Mouse (Mus musculus) lung, embryonic 15.5 days (tissue): ENCODE measurements around the gene Keap1. TPM values are rescaled to one million over a fixed set of nuclear protein-coding genes. Genes with fewer than 3 reads are reported as not detected.

ENCODE experiments used
- ATAC-seq: fragments of 200-750 bp; cut with Nextera tagmentation; 2 replicates; pipeline ENCODE4 v1.8.0; 2017; ENCODE audit warnings: moderate number of reproducible peaks, borderline replicate concordance; ENCODE audit not compliant: low FRiP score, low TSS enrichment; ENCODE audit errors: extremely low read depth
- H3K27ac ChIP-seq: fragments of 300-500 bp; sonication (generic); 2 replicates; pipeline ENCODE4 v1.5.1; 2015; ENCODE audit warnings: moderate library complexity, mild to moderate bottlenecking, inconsistent platforms
- H3K27me3 ChIP-seq: fragments of 300-500 bp; sonication (generic); 2 replicates; pipeline ENCODE4 v1.6.1; 2015; ENCODE audit warnings: inconsistent platforms
- H3K36me3 ChIP-seq: fragments of 300-500 bp; sonication (generic); 2 replicates; pipeline ENCODE4 v1.6.1; 2015; ENCODE audit warnings: inconsistent platforms
- H3K4me1 ChIP-seq: fragments of 300-500 bp; sonication (generic); 2 replicates; pipeline ENCODE4 v1.6.1; 2015; ENCODE audit warnings: inconsistent platforms
- H3K4me2 ChIP-seq: fragments of 300-500 bp; sonication (generic); 2 replicates; pipeline ENCODE4 v1.6.1; 2015; ENCODE audit warnings: inconsistent platforms, mild to moderate bottlenecking, moderate library complexity
- H3K4me3 ChIP-seq: fragments of 300-500 bp; sonication (generic); 2 replicates; pipeline ENCODE4 v1.5.1; 2015; ENCODE audit warnings: mild to moderate bottlenecking, inconsistent platforms
- H3K9ac ChIP-seq: fragments of 300-500 bp; sonication (generic); 2 replicates; pipeline ENCODE4 v1.6.1; 2015; ENCODE audit warnings: inconsistent platforms
- H3K9me3 ChIP-seq: fragments of 300-500 bp; sonication (generic); 2 replicates; pipeline ENCODE4 v1.6.1; 2016; ENCODE audit warnings: inconsistent platforms
- WGBS: fragments of 180-500 bp; shearing (Covaris S2); methylation state at CpG from one replicate; pipeline ENCODE4 v1.1.7; 2015; 5-methylcytosine and 5-hydroxymethylcytosine counted together
- polyA plus RNA-seq: library from polyadenylated mRNA; unstranded; fragments of >200 nt; fragmentation: Nextera tagmentation; extraction: Ambion mirVana; gene quantifications from 2 replicates; pipeline ENCODE4 v1.2.1, GENCODE M21; 2015

Gene Keap1
- 65.5 and 68.3 TPM in 2 replicates for polyA plus RNA-seq

GRCm38 (mm10) chr9:21238733-21239464, at the start of gene Keap1:
TSS of gene Keap1 (minus strand) at chr9:21239361.
- peak within 1 kb of the TSS; percentile 86 for H3K27ac ChIP-seq
- no peaks in the 10 kb centered on the region for H3K9me3 ChIP-seq
- H3K4me3 ChIP-seq: peak within 1 kb of the TSS; percentile 78
- 0% methylated on average over 84 of the region's 90 CpGs for whole genome bisulfite sequencing
- H3K4me2 ChIP-seq: peak within 1 kb of the TSS; percentile 60
- H3K9ac ChIP-seq: peak within 1 kb of the TSS; percentile 94
- ATAC-seq: peak; percentile 84
- H3K4me1 ChIP-seq: peaks cover 20% of the 10 kb centered on the region
- H3K36me3 ChIP-seq: peaks cover 16% of the 10 kb centered on the region
- peaks cover 25% of the 10 kb centered on the region for H3K27me3 ChIP-seq

DNA sequence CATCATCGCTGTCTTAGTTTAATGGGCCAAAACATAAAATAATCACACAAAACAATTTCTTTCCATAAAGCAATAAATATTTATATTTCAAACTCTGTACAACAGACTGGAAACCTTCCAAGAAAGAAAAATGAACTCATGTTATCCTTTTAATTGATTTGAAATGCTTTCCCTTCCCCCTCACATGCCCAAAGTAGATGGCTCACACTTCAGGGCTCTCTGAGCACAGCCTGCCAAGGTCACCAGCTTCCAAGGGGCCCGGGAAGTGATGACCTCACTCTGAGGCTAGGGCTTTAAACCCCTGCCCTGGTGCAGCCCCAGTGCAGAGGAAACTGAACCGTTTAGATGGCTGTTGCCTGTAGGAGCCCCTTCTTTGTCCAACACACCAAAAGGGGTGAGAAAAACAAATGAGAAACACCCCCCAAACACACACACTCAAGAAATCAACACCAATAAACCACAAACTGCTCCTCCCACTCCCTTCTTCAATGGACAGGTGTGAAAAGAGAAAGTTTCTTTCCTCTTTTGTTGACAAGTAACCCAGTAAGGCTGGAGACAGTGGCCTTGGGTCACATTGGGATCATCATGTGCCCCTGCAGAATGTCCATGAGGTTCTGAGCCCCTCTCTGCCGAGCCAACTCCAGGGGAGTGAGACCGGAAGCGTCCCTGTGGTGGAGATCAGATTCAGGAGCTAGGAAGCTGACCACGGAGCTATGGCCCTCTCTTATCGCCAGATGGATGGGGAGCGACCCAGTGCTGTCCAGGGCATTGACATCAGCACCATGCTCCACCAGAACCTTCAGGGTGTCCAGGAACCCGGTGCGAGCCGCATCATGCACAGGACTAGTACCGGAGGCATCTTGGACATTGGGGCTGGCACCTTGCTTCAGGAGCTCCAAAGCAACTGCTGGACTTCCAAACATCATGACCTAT, 49.5 kb upstream of the Keap1 start:
- 74% methylated on average over 13 of the region's 13 CpGs for WGBS
- ATAC-seq: no peak
- Histone ChIP-seq H3K9me3 (no peaks in the 10 kb centered on the region), H3K27ac (peak overlapping the region; percentile 80), H3K27me3 (no peaks in the 10 kb centered on the region), H3K4me3 (peak overlapping the region; percentile 67), H3K9ac (peak overlapping the region; percentile 22; the same call in 1 of the 2 replicates), H3K4me2 (peak overlapping the region; percentile 76), H3K4me1 (peaks cover 29% of the 10 kb centered on the region), H3K36me3 (peaks cover 10% of the 10 kb centered on the region)

DNA sequence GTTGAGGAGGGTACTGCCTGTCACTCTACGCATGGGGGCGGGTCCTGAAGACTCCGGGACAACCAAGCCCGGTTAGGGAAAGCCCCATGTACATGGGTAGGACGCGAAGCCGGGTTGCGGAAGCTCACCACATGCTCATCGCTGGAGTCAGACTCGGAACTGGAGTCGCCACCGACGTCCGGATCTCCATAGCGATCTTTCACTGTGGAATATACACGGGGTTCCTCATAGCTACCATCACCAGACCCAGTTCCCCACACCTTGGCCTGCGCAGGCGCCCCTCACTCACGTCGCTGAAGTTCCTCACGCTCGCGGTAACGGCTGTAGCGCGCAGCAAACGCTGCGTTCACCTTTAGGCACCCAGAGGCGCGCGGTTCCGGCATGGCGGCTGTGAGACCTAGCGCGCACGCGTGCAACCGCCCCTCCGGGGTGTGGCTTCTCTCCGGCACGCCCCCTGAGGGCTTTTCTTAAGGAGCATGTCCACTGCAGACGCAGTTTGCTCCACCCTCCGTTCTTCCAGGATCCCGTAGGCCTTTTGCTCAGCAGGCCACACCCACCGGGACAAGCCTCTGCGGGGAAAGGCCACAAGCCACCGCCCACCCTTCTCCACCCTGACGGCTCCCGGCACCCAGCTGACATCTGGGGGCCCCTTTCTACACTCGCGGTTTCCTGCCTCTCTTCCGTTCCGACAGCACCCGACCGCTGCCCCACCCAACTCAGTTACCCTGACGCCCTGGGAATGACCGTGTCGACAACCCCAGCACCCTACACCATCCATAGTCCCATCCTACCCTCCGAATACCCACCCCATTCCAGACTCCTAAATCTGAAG, 48.6 kb upstream of the Keap1 start, which contains the start of gene Kri1:
TSS of gene Kri1 (minus strand) at position 399 of the 832 bp plus-strand sequence.
- peak within 1 kb of the TSS; percentile 80 for H3K27ac ChIP-seq
- under 1% methylated on average over 59 of the region's 59 CpGs for WGBS
- H3K4me1 ChIP-seq: peaks cover 29% of the 10 kb centered on the region
- H3K27me3 ChIP-seq: no peaks in the 10 kb centered on the region
- peak within 1 kb of the TSS; percentile 76 for H3K4me2 ChIP-seq
- H3K36me3 ChIP-seq: peaks cover 14% of the 10 kb centered on the region
- peak within 1 kb of the TSS; percentile 60 for H3K9ac ChIP-seq
- H3K9me3 ChIP-seq: no peaks in the 10 kb centered on the region
- ATAC-seq: peak; percentile 76
- peak within 1 kb of the TSS; percentile 67 for H3K4me3 ChIP-seq

DNA sequence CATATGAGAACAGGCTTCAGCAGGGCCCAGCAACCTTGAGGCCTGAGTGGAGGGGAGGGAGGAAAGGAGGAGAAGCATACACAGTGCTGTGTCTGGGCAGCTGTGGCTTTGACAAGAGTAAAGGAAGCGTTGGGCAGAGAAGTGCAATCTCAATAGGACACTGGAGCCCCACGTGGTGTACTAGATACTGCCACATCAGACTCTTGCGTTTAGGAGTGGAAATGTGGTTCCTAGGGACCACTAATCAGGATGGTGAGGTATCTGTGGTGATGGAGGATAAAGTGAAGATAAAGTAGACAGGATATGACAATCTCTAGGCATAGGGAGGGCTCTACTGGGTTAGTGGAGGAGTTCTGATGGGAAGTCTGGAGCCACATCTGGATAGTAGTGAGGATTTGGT, 47.6 kb upstream of the Keap1 start:
- peak overlapping the region; percentile 76 for H3K4me2 ChIP-seq
- no peak overlapping the region for H3K27ac ChIP-seq
- peaks cover 19% of the 10 kb centered on the region for H3K36me3 ChIP-seq
- H3K9me3 ChIP-seq: no peaks in the 10 kb centered on the region
- ATAC-seq: no peak
- peaks cover 29% of the 10 kb centered on the region for H3K4me1 ChIP-seq
- H3K9ac ChIP-seq: peak overlapping the region; percentile 60
- peak overlapping the region; percentile 67 for H3K4me3 ChIP-seq
- 56% methylated on average over 3 of the region's 3 CpGs for WGBS
- H3K27me3 ChIP-seq: no peaks in the 10 kb centered on the region

DNA sequence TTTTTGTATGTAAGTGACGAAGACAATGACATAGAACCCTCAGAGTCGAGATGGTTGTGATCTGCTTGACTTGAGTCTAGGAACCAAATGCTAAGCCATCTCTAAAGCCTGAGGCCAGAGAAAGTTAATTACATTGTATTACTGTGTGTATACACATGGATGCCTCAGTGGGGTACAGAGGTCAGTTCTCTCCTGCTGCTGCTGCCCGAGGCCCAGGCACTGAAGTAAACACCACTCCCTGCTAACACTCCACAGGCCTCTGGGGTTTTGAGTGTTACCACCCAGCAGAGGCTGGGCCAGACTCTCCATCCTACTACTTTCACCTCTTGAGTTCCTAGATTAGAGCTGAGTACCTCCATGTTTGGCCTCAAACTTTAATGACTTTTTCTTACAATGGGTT, 44.8 kb upstream of the Keap1 start:
- 67% methylated on average over 3 of the region's 3 CpGs for WGBS
- Histone ChIP-seq H3K4me3 (no peak overlapping the region), H3K36me3 (peaks cover 43% of the 10 kb centered on the region), H3K27me3 (no peaks in the 10 kb centered on the region), H3K9ac (no peak overlapping the region), H3K27ac (no peak overlapping the region), H3K9me3 (no peaks in the 10 kb centered on the region), H3K4me1 (peaks cover 15% of the 10 kb centered on the region), H3K4me2 (no peak overlapping the region)
- no peak for ATAC-seq

DNA sequence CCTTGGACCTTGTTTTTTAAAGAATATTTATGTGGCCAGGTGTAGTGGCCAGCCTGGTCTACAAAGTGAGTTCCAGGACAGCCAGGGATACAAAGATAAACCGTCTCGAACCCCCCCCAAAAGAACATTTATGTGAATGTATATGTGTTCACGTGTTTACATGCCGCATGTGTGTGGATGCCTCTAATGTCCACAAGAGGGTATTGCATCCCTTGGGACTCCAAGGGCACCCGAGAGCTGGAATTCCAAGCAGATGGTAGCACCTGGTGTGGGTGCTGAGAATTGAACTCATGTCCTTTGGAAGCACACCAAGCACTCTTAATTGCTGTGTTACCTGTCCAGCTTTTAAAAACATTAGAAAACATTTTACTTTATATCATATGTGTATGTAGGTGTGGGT, 44.4 kb upstream of the Keap1 start:
- Histone ChIP-seq H3K4me2 (no peak overlapping the region), H3K4me1 (peaks cover 11% of the 10 kb centered on the region), H3K9me3 (no peaks in the 10 kb centered on the region), H3K27me3 (no peaks in the 10 kb centered on the region), H3K9ac (no peak overlapping the region), H3K27ac (no peak overlapping the region), H3K4me3 (no peak overlapping the region), H3K36me3 (peaks cover 46% of the 10 kb centered on the region)
- ATAC-seq: no peak
- 84% methylated on average over 5 of the region's 5 CpGs for WGBS

- no peak for ATAC-seq
- H3K9me3 ChIP-seq: no peaks in the 10 kb centered on the region
- H3K9ac ChIP-seq: no peak overlapping the region
- WGBS: 91% methylated on average over 5 of the region's 5 CpGs
- H3K4me3 ChIP-seq: no peak overlapping the region
- no peak overlapping the region for H3K4me2 ChIP-seq
- no peaks in the 10 kb centered on the region for H3K27me3 ChIP-seq
- no peak overlapping the region for H3K27ac ChIP-seq
- H3K4me1 ChIP-seq: no peaks in the 10 kb centered on the region
- peaks cover 84% of the 10 kb centered on the region for H3K36me3 ChIP-seq
Observed at GRCm38 (mm10) chr9:21277776-21278175, 38.6 kb upstream of the Keap1 start.

- peaks cover 89% of the 10 kb centered on the region for H3K36me3 ChIP-seq
- 87% methylated on average over 8 of the region's 8 CpGs for WGBS
- H3K9ac ChIP-seq: no peak overlapping the region
- H3K27me3 ChIP-seq: no peaks in the 10 kb centered on the region
- H3K4me2 ChIP-seq: no peak overlapping the region
- no peaks in the 10 kb centered on the region for H3K4me1 ChIP-seq
- H3K9me3 ChIP-seq: no peaks in the 10 kb centered on the region
- H3K27ac ChIP-seq: no peak overlapping the region
- no peak overlapping the region for H3K4me3 ChIP-seq
- ATAC-seq: no peak
Observed at GRCm38 (mm10) chr9:21276307-21276706, 37.1 kb upstream of the Keap1 start.

- H3K27ac ChIP-seq: no peak overlapping the region
- H3K9ac ChIP-seq: no peak overlapping the region
- no peaks in the 10 kb centered on the region for H3K4me1 ChIP-seq
- H3K36me3 ChIP-seq: peaks cover 89% of the 10 kb centered on the region
- no peaks in the 10 kb centered on the region for H3K27me3 ChIP-seq
- no peak overlapping the region for H3K4me2 ChIP-seq
- no peak for ATAC-seq
- no peak overlapping the region for H3K4me3 ChIP-seq
- WGBS: 79% methylated on average over 12 of the region's 12 CpGs
- no peaks in the 10 kb centered on the region for H3K9me3 ChIP-seq
Observed at GRCm38 (mm10) chr9:21275727-21276126, 36.6 kb upstream of the Keap1 start.

GRCm38 (mm10) chr9:21275013-21275710, 36.0 kb upstream of the Keap1 start:
- Histone ChIP-seq H3K27ac (no peak overlapping the region), H3K9ac (no peak overlapping the region), H3K9me3 (no peaks in the 10 kb centered on the region), H3K4me3 (no peak overlapping the region), H3K27me3 (no peaks in the 10 kb centered on the region), H3K4me1 (no peaks in the 10 kb centered on the region), H3K36me3 (peaks cover 91% of the 10 kb centered on the region), H3K4me2 (no peak overlapping the region)
- no peak for ATAC-seq
- 75% methylated on average over 7 of the region's 7 CpGs for WGBS

DNA sequence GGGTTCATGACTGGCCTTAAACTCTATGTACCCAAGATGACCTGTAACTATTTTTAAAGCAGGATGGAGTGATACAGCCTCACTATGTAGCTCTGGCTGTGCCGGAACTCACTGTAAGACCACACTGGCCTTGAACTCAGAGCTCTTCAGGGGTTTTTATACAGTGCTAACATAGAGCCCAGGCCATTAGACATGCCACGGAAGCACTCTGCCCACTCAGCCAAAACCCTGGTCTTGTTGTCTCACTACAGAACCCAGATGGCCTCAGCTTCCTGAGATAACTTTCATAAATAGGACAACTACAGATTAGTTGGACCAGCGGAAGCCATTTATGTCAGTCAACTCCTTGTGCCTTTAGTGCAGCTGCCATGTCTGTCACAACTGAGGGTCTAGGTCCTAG, 35.2 kb upstream of the Keap1 start:
- WGBS: 93% methylated on average over 3 of the region's 3 CpGs

More for the DNA sequence above, 35.2 kb upstream of the Keap1 start:
- H3K4me3 ChIP-seq: no peak overlapping the region
- no peak overlapping the region for H3K9ac ChIP-seq
- H3K27me3 ChIP-seq: no peaks in the 10 kb centered on the region
- ATAC-seq: no peak
- H3K27ac ChIP-seq: no peak overlapping the region
- H3K4me1 ChIP-seq: no peaks in the 10 kb centered on the region
- H3K36me3 ChIP-seq: peaks cover 90% of the 10 kb centered on the region
- H3K4me2 ChIP-seq: no peak overlapping the region
- H3K9me3 ChIP-seq: no peaks in the 10 kb centered on the region
